Mouse (Mus musculus) thymus, adult 2 months (tissue): ENCODE measurements around the gene Nipal3. TPM values are rescaled to one million over a fixed set of nuclear protein-coding genes. Genes with fewer than 3 reads are reported as not detected.
A peak's percentile ranks its signal among the peaks of the same experiment; 100 is the strongest.

Source experiments
- DNase-seq: peaks from one replicate; pipeline ENCODE4 v3.0.0; 2021
- H3K27ac ChIP-seq: fragments of 200-500 bp; 2 replicates; pipeline ENCODE4 v1.5.1; 2012; ENCODE audit warnings: low read length, control low read depth; ENCODE audit not compliant: control insufficient read depth, insufficient read depth
- H3K27me3 ChIP-seq: fragments of 200-500 bp; 2 replicates; pipeline ENCODE4 v1.6.1; 2012; ENCODE audit warnings: mild to moderate bottlenecking, low read length, moderate library complexity, mixed read lengths; ENCODE audit not compliant: control insufficient read depth, insufficient read depth
- H3K36me3 ChIP-seq: fragments of 200-500 bp; 2 replicates; pipeline ENCODE4 v1.6.1; 2012; ENCODE audit warnings: mild to moderate bottlenecking, low read length, moderate library complexity; ENCODE audit not compliant: control insufficient read depth, insufficient read depth
- H3K4me1 ChIP-seq: fragments of 200-500 bp; replicated peaks from 2 replicates; pipeline ENCODE4 v1.6.1; 2012; ENCODE audit warnings: low read length; ENCODE audit not compliant: control insufficient read depth, insufficient read depth
- H3K4me3 ChIP-seq: fragments of 200-500 bp; 2 replicates; pipeline ENCODE4 v1.5.1; 2012; ENCODE audit warnings: mild to moderate bottlenecking, low read length, control low read depth, moderate library complexity; ENCODE audit not compliant: control insufficient read depth, insufficient read depth
- CTCF ChIP-seq: fragments of 200-500 bp; IDR thresholded peaks from 2 replicates; pipeline ENCODE4 v1.5.1; 2012; ENCODE audit warnings: mild to moderate bottlenecking, control low read depth, low read length, moderate library complexity, borderline replicate concordance; ENCODE audit not compliant: control insufficient read depth, poor library complexity, insufficient read depth; ENCODE audit errors: extremely low read depth
- POLR2A ChIP-seq: fragments of 200-500 bp; IDR thresholded peaks from 2 replicates; pipeline ENCODE4 v1.6.1; 2012; ENCODE audit warnings: mild to moderate bottlenecking, low read length, control low read depth, moderate library complexity; ENCODE audit not compliant: control insufficient read depth, poor library complexity, insufficient read depth; ENCODE audit errors: extremely low read depth
- WGBS: fragments of 180-500 bp; shearing (Covaris S2); methylation state at CpG from one replicate; pipeline ENCODE4 v1.1.7; 2018; 5-methylcytosine and 5-hydroxymethylcytosine counted together
- polyA plus RNA-seq: library from polyadenylated mRNA; depleted of rRNA; stranded (reverse); fragments of >200 nt; gene quantifications from 2 replicates; pipeline ENCODE4 v1.2.3, GENCODE M21; 2012

Gene Nipal3
- polyA plus RNA-seq, 1 experiment = 38.7 TPM

DNA sequence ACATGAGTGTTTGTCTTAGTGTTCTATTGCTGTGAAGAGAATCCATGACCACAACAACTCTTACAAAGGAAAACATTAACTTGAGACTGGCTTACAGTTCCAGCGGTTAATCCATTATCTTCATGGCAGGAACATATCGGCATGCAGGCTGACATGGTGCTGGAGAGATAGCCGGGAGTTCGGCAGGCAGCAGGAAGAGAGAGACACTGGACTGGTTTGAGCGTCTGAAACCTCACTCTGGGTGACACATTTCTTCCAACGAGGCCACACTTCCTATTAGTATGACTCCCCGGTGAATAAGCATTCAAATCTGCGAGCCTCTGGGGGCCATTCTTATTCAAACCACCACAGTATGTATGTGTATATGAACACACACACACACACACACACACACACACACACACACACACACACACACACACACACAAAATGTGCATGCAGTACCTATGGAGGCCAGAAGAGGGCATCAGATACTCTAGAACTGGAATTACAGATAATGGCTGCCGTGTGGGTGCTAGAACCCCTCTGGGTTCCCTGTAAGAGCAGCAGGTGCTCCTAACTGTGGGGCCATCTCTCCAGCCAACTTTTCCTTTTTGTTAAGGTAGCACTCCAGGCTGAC, 54.8 kb downstream of the Nipal3 start:
- peak; percentile 46 for DNase-seq
- Histone ChIP-seq H3K27me3 (no peaks in the 10 kb centered on the region), H3K36me3 (no peaks in the 10 kb centered on the region), H3K4me3 (no peak overlapping the region), H3K27ac (no peak overlapping the region), H3K4me1 (peaks cover 24% of the 10 kb centered on the region)
- no peak for TF ChIP-seq POLR2A
- TF ChIP-seq CTCF = no peak
- 28% methylated on average over 9 of the region's 9 CpGs for WGBS

DNA sequence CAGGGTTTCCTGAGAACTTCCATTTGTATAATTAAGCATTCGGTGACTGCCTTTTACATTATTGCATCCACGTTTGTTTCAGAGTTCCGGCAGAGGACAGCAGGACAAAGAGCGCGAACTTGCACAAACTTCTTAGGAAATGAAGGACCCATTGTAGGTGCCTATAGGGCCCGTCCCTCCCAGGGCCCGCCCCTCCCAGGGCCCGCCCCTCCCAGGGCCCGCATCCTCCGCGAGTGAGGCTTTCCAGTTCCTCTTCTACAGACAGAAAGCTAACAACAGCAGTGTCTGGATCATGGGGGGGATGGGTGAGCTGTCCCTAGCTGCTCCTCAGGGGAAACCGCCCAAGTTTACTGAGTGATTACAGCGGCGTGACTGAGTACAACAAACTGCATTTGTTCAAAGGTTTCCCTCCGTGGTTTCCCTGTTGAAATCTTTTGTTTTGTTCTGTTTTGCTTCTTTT, 55.6 kb downstream of the Nipal3 start:
- TF ChIP-seq CTCF (no peak), POLR2A (0 out of 2 replicates have a peak, but pooled peaks have one; percentile 18)
- Histone ChIP-seq H3K27ac (peak overlapping the region; percentile 62; the same call in 1 of the 2 replicates), H3K36me3 (no peaks in the 10 kb centered on the region), H3K4me1 (peaks cover 28% of the 10 kb centered on the region), H3K27me3 (no peaks in the 10 kb centered on the region), H3K4me3 (no peak overlapping the region)
- WGBS = under 1% methylated on average over 15 of the region's 15 CpGs
- peak; percentile 69 for DNase-seq

DNA sequence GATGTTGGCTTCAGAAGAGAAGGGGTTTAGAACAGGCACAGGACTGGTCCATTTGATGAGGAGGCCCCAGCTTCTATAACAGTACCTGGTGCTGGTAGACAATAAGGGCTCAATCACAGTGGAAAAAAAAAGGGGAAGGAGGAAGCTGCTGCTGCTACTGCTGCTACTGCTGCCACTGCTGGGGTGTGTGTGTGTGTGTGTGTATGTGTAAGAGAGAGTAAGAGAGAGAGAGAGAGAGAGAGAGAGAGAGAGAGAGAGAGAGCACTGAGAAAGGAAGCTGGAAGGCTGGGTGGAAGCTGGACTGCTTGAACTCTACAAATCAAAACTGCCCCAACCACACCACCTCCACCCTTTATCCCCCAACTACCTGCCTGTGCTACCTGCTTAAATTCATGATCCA, 56.9 kb downstream of the Nipal3 start:
- TF ChIP-seq CTCF (no peak), POLR2A (no peak)
- Histone ChIP-seq H3K27ac (no peak overlapping the region), H3K4me1 (peaks cover 37% of the 10 kb centered on the region), H3K27me3 (no peaks in the 10 kb centered on the region), H3K4me3 (no peak overlapping the region), H3K36me3 (no peaks in the 10 kb centered on the region)
- DNase-seq = no peak

DNA sequence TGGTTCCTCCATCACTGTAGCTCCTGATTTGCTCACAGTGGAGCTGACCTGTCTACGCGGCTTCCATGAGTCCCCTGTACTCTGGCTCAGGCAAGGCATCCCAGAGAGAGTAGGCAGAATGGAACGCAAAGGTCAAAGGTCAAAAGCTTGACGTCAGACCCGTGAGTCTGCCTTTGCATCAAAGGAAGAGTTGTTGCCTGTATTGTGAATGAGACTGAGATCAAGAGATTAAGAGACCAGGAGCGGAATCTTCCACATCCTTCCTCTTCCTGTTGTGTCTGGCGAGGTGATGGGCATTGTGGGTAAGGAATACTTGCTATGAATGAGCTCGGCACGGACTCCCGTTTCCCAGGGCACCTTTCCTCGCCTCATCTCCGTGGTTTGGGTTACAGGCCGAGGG, 58.5 kb downstream of the Nipal3 start:
- peak; percentile 25 for DNase-seq
- 36% methylated on average over 13 of the region's 13 CpGs for WGBS
- Histone ChIP-seq H3K4me3 (no peak overlapping the region), H3K27ac (0 out of 2 replicates have a peak overlapping the region, but pooled peaks have one; percentile 11), H3K36me3 (no peaks in the 10 kb centered on the region), H3K27me3 (no peaks in the 10 kb centered on the region), H3K4me1 (peaks cover 41% of the 10 kb centered on the region)
- no peak for TF ChIP-seq POLR2A
- TF ChIP-seq CTCF = no peak

DNA sequence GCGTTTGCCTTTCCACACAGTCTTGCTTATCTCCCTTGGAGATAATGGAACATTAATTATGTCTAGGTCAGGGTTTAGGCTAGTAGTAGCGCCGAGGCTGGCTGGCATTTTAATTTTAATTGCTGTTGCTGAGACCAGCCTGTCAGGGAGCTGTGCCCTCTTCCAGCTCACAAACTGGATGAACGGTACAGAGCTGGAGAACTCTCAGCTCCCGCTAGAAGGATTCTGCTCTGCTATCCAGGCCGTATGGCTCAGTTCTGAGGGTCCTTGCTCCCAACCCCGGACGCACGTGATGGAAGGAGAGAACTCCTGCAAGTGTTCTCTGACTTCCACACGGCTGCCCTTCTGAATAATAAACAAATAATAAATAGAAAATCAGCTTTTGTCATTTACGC, 60.4 kb downstream of the Nipal3 start:
- WGBS = 46% methylated on average over 11 of the region's 11 CpGs

DNA sequence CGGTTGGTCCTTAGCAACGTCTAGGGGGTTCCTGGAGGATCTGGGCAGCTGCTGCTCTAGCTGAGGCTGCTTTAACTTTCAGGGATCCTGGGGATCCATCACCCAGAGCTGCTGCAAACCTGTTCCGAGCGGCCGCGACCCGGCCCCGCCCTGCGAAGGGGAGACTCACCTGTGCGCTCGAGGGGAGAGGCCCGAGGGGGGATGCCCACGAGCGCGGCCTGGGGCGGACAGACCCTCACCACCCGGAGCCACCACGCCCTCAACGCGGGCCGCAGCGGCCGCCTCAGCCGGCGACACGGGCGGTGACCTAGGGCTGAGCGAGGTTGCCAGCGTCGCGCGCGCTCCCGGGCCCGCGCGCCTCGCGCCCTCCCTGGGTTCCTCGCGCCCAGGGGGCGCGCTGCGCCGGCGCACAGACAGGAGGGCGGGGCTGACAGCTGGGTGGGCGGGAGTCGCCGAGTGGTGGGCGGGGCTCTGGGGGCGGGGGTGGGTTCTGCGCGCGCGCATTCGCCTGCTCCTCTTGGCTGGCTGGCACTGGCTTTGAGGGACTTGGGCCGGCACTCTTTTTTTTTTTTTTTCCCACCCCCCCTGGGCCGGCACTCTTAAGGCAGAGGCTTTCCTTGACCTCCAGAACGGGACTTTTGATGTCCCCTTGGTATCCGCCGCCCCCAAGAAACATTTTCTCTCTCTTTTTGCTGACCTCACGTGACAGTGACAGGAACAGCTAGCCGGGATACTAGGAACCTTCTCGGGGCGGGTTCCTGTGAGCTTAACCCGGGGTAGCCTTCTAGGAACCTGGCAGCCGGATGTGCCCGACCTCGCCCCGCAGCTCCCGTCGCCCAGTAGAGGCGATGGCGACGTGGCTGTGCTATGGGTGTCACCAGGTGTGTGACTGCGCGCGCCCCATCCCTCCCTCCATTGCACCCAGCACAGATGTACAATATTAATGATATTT, 61.1 kb downstream of the Nipal3 start, which contains the start of gene Rcan3:
TSS of gene Rcan3 (minus strand) at position 411 of the 952 bp plus-strand sequence.
- Histone ChIP-seq H3K4me3 (peak within 1 kb of the TSS; percentile 96), H3K36me3 (no peaks in the 10 kb centered on the region), H3K27me3 (no peaks in the 10 kb centered on the region), H3K27ac (peak within 1 kb of the TSS; percentile 47), H3K4me1 (peaks cover 41% of the 10 kb centered on the region)
- DNase-seq = peak; percentile 73
- under 1% methylated on average over 78 of the region's 79 CpGs for WGBS
- TF ChIP-seq POLR2A (peak; percentile 84), CTCF (no peak; the same call in 1 of the 2 replicates)

More for the DNA sequence above, 60.4 kb downstream of the Nipal3 start:
- no peak for DNase-seq
- TF ChIP-seq CTCF (no peak), POLR2A (no peak)
- Histone ChIP-seq H3K36me3 (no peaks in the 10 kb centered on the region), H3K27me3 (no peaks in the 10 kb centered on the region), H3K27ac (peak overlapping the region; percentile 27; the same call in 1 of the 2 replicates), H3K4me1 (peaks cover 40% of the 10 kb centered on the region), H3K4me3 (peak overlapping the region; percentile 51)
